Mouse (Mus musculus): ENCODE measurements around the gene Gm266.

The Gm266 gene

DNA sequence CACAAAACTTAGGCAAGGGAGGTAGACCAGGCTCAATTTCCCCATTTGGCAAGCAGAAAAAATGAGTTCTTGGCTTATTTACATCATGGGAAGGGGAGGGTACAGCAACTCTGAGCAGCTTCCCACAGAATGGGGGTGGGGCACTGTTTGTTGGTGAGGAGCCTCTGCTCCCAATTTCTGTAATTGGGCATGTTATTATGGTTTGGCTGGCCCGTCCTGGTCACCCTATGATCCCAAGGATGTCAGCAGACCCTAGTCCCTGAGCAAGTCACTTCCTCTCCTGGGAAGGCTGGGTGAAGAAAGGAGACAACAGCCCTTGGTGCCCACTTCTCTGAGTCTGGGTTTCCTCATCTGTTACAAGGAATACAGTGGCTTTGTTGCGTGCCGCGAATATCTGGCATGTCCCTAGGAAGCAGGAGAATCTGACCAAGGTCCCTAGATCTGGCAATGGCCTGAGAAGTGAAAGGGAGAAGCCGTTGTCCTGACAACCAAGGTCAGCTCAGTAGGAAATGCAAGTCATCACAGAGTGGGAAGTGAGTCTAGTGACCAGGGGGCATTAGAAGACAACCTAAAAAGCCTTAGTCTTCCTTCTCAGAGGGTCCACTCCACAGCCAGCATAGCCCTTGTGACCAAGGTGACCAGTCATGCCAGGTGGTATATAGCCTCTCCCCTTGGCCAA lies 48.3 kb downstream of the Gm266 start:
- in situ Hi-C loops (cut with MboI; ENCODE audit: low sequenced_read_pairs): no loop called here

DNA sequence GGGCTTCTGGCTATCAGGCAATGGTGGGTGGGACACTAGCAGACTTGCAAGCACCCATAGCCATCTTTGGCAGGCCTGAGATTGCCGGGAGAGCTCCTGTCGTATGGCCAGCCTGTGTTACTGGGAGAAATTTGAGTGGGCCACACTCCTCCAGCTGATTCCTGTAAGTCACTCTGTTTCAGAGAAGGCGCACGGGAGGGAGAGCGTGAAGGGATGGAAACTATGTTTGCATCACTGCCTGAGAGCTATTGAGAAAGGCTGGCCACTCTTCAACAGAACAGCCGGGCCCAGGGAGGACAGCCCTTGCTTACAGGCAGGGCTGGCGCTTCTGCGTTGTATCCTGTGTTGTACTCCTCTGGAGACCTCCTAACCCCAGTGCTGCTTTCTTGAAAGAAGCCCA lies 49.0 kb downstream of the Gm266 start:
- in situ Hi-C loops (cut with MboI; ENCODE audit: low sequenced_read_pairs): no loop called here

DNA sequence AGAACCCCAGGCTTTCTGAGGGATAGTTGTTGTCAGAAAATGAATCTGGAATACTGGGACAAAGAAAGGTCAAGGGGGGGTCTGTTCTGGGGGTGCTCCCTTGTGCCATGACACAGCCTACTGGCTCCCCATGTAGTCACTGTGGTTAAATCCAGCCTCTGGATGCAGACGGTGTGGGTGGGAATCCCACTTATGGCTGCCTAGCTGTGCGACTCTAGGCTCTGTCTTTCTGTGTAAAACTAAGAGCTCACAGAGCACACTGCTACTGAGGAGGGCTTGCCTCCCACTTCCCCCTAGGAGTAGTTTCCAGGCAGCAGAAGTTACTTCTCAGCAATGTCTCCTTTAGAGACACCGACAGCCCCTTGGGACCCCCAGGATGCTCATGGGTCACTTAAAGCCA lies 49.5 kb downstream of the Gm266 start:
- in situ Hi-C loops (cut with MboI; ENCODE audit: low sequenced_read_pairs): no loop called here

DNA sequence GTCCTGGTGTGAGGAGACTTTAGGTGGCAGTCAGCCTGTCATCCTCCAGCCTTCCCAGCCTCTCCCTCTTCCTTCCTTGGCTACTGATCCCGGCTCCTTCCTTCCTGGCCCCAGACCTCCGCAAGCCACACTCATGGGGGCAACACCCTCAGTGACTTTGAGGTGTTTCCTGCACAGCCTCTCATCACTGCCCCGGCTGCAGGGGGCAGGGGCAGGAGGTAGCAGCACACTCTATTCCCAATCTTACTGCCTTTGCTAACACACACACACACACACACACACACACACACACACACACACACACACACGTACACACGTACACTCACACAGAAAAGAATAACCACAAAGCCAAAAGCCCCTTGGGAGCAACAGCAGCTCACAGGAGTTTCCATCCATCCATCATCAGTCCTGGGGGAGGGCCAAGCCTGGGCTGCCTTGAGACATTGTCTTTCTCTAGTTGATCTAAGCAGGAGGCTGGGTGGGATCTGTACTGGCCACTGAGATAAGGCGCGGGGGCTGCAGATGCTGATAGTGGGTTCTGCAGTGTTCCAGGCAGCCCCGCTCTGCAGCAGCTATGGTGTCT lies 50.8 kb downstream of the Gm266 start:
- in situ Hi-C loops (cut with MboI; ENCODE audit: low sequenced_read_pairs): no loop called here

Measured in CH12F3 (cell line).